Mouse (Mus musculus): ENCODE measurements around the gene Cwh43. TPM values are rescaled to one million over a fixed set of nuclear protein-coding genes. Genes with fewer than 3 reads are reported as not detected.
A peak's percentile ranks its signal among the peaks of the same experiment; 100 is the strongest.
"Not testable (repeated sequence)": the region's sequence is repeated elsewhere in the genome, so short reads cannot be mapped to it uniquely, and the experiment has no call there.

Gene Cwh43
- total and polyA plus RNA-seq, 2 experiments from 2014 or later: 0.61 to 0.68 TPM

DNA sequence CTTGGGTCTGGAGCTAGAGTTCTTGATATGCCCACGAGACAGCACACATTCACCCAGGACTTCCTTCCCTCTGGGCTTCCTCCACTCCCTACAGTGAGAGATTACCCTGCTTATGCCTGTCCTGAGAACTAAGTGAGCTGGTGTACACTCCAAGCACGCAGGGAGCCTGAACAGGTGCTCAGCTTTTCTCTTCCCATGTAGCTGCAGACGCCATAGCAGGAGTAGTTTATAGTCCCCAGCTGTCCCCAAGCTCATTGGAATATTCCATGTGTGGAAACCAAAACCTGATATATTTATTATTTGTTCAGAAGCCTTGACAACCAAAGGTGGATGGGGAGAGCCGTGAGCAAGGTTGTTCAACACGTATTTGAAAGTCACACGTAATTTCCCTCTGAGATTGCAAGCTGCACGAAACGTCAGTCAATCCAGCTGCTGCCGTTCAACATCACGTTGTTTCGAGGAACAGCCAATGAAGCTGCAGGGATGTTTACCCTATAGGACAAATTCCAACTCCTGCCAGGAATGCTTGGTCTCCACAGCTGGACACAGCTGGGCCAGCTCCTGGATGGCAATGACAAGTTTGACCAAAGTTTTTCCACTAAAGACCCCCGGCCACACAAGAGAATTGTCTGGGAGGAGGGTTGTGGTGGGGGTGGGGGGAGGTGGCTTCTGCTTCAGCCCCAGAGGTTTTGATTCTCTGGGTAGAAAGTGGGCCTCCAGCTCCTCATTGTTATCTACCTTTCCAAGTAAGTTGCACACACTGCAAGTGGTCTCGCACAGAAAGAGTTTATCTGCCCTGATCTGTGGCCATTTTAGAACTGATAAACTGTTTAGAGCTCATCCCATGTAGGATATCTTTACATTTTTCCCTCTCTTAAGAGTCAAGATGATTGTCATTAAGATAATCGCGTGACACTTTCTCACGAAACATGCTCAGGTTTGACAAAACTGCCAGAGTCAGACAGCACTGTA is 62.9 kb downstream of the Cwh43 start:
- 83% methylated on average over 16 of the region's 16 CpGs for WGBS
- Histone ChIP-seq H3K4me3 (ENCODE audit: low read length) (no peak overlapping the region), H3K27me3 (ENCODE audit: insufficient read depth, low read length) (no peaks in the 10 kb centered on the region), H3K4me2 (ENCODE audit: low read depth, low read length) (no peak overlapping the region), H3K36me3 (ENCODE audit: insufficient read depth, low read length) (no peaks in the 10 kb centered on the region), H3K4me1 (ENCODE audit: insufficient read depth, low read length) (no peaks in the 10 kb centered on the region), H3K9ac (replicated peaks; ENCODE audit: low read length) (no peak overlapping the region), H3K9me3 (ENCODE audit: low read length) (no peaks in the 10 kb centered on the region), H3K27ac (no peak overlapping the region)
- TF ChIP-seq CTCF (IDR thresholded peaks at IDR 0.05; ENCODE audit: low read depth): no peak
- DNase-seq (ENCODE audit: low spot score) (no peak), ATAC-seq (no peak)

DNA sequence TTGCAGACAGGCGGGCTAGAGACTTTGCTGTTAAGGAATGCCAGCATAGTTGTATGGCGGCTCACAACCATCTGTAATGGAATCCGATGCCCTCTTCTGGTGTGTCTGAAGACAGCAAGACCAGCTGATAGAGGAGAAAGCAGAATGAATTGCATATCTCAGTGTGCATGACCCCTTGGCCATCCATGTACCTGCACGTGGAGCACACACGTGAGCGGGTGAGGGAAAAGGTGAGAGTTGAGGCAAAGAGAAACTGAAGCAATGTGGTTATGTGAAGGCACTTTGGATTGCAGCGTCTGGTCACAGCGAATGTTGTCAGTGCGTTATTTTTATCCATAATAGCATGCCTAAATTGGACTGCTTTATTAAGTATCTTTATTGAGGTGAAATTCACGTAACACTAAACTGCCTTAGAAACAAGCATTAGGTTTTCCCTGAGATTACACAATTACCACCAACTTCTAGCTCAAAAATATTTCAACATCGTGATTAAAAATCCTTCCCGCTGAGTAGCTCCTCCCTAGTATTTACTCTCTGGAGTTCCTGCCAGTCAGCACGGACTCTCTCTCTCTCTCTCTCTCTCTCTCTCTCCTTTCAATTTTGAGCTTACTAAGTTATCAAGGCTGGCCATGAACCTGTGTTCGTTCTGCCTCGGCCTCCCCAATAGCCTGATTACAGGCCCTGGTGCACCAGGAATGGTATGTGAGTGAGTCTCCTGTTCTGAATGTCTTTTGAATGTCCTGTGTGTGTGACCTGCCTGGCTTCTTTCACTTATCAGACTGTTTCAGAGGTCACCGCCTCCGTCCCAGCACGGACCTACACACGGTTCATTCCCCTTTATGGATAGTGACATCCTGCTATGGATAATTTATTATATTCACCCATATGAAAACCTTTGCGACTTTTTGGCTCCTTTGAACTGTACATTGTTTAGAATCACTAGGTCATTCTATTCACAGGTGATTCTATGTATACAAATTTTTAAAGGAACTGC is 68.8 kb downstream of the Cwh43 start:
- H3K27ac ChIP-seq: no peak overlapping the region
- no peak overlapping the region for H3K4me3 ChIP-seq (ENCODE audit: low read length)
- no peak overlapping the region for H3K9ac ChIP-seq (replicated peaks; ENCODE audit: low read length)
- H3K4me2 ChIP-seq (ENCODE audit: low read depth, low read length): no peak overlapping the region
- no peak for ATAC-seq
- no peaks in the 10 kb centered on the region for H3K4me1 ChIP-seq (ENCODE audit: insufficient read depth, low read length)
- no peaks in the 10 kb centered on the region for H3K9me3 ChIP-seq (ENCODE audit: low read length)
- H3K27me3 ChIP-seq (ENCODE audit: insufficient read depth, low read length): no peaks in the 10 kb centered on the region
- no peak for TF ChIP-seq CTCF (IDR thresholded peaks at IDR 0.05; ENCODE audit: low read depth)
- DNase-seq (ENCODE audit: low spot score): no peak
- 83% methylated on average over 20 of the region's 20 CpGs for WGBS
- H3K36me3 ChIP-seq (ENCODE audit: insufficient read depth, low read length): no peaks in the 10 kb centered on the region

DNA sequence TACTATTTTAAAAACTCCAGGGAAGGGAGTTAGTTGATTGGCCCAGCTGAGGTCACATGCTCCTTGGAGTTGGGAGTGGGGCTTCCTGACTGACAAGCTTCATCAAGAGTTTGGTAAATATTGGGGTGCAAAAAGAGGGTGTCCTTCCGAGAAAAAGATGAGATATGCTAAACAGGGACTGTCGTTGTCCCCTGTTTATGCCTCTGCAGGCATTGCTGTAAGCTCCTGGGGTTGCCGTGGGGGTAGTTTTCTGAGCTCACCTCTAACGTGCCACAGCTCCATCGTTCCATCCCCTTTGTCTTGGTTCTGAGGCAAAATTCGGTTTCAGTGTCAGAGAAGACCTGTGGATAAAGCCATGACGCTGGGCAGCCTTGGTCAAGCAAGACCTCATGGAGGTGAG is 74.8 kb downstream of the Cwh43 start, which contains the start of gene Dcun1d4:
Dcun1d4 (plus strand) TSS at position 301 of the 400 bp plus-strand sequence.
- Histone ChIP-seq H3K27me3 (ENCODE audit: insufficient read depth, low read length) (no peaks in the 10 kb centered on the region), H3K4me3 (ENCODE audit: low read length) (no peak within 1 kb of the TSS), H3K4me2 (ENCODE audit: low read depth, low read length) (no peak within 1 kb of the TSS), H3K4me1 (ENCODE audit: insufficient read depth, low read length) (no peaks in the 10 kb centered on the region), H3K9me3 (ENCODE audit: low read length) (no peaks in the 10 kb centered on the region), H3K36me3 (ENCODE audit: insufficient read depth, low read length) (no peaks in the 10 kb centered on the region), H3K9ac (replicated peaks; ENCODE audit: low read length) (no peak within 1 kb of the TSS), H3K27ac (no peak within 1 kb of the TSS)
- TF ChIP-seq CTCF (IDR thresholded peaks at IDR 0.05; ENCODE audit: low read depth): no peak
- DNase-seq (ENCODE audit: low spot score): no peak
- 85% methylated on average over 7 of the region's 7 CpGs for WGBS
- ATAC-seq: no peak

DNA sequence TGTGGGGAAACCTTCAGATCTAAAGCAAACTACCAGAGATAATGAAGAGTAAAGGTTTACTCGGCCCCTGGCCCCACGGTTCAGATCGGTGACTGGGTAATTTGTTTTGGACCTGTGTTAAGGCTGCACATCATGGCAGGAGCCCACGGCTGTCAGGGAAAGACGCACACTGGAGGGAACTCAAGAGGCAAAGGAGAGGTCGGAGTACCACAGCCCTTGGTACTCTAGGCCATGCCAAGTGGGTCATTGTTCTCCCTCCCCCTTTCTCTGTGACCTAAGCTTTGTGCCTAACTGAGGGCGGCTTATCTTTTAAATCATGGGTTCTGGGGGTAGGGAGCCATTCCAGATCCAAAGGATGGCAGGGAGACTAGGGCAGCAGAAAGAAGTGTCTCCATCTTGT is 75.5 kb downstream of the Cwh43 start:
- H3K4me1 ChIP-seq (ENCODE audit: insufficient read depth, low read length): no peaks in the 10 kb centered on the region
- no peak for TF ChIP-seq CTCF (IDR thresholded peaks at IDR 0.05; ENCODE audit: low read depth)
- no peak overlapping the region for H3K4me2 ChIP-seq (ENCODE audit: low read depth, low read length)
- H3K9me3 ChIP-seq (ENCODE audit: low read length): no peaks in the 10 kb centered on the region
- WGBS: 91% methylated on average over 7 of the region's 7 CpGs
- H3K27ac ChIP-seq: no peak overlapping the region
- no peak overlapping the region for H3K4me3 ChIP-seq (ENCODE audit: low read length)
- no peaks in the 10 kb centered on the region for H3K36me3 ChIP-seq (ENCODE audit: insufficient read depth, low read length)
- DNase-seq (ENCODE audit: low spot score) (no peak), ATAC-seq (no peak)
- H3K9ac ChIP-seq (replicated peaks; ENCODE audit: low read length): no peak overlapping the region
- H3K27me3 ChIP-seq (ENCODE audit: insufficient read depth, low read length): no peaks in the 10 kb centered on the region

- not testable (repeated sequence) for DNase-seq (ENCODE audit: low spot score); H3K4me3 ChIP-seq (ENCODE audit: low read length); H3K27me3 ChIP-seq (ENCODE audit: insufficient read depth, low read length); ATAC-seq; H3K4me1 ChIP-seq (ENCODE audit: insufficient read depth, low read length); H3K9me3 ChIP-seq (ENCODE audit: low read length); H3K9ac ChIP-seq (replicated peaks; ENCODE audit: low read length); H3K4me2 ChIP-seq (ENCODE audit: low read depth, low read length); H3K27ac ChIP-seq; H3K36me3 ChIP-seq (ENCODE audit: insufficient read depth, low read length)
- WGBS: 70% methylated on average over 1 of the region's 1 CpGs
These were observed 76.5 kb downstream of the Cwh43 start for GRCm38 (mm10) chr5:73482381-73482780.

GRCm38 (mm10) chr5:73484016-73484615 is 78.2 kb downstream of the Cwh43 start:
- Histone ChIP-seq H3K27ac (peak overlapping the region; percentile 68), H3K4me3 (ENCODE audit: low read length) (0 out of 2 replicates have a peak overlapping the region, but pooled peaks have one; percentile 2), H3K4me2 (ENCODE audit: low read depth, low read length) (peak overlapping the region; percentile 36; the same call in 1 of the 2 replicates), H3K9ac (replicated peaks; ENCODE audit: low read length) (no peak overlapping the region), H3K9me3 (ENCODE audit: low read length) (no peaks in the 10 kb centered on the region), H3K36me3 (ENCODE audit: insufficient read depth, low read length) (no peaks in the 10 kb centered on the region), H3K27me3 (ENCODE audit: insufficient read depth, low read length) (no peaks in the 10 kb centered on the region), H3K4me1 (ENCODE audit: insufficient read depth, low read length) (no peaks in the 10 kb centered on the region)
- no peak for TF ChIP-seq CTCF (IDR thresholded peaks at IDR 0.05; ENCODE audit: low read depth)
- WGBS: 37% methylated on average over 5 of the region's 5 CpGs
- DNase-seq (ENCODE audit: low spot score) (peak; percentile 68), ATAC-seq (peak; percentile 77)
